Mouse (Mus musculus) midbrain, embryonic 14.5 days (tissue): ENCODE measurements around the gene Pnmal2. TPM values are rescaled to one million over a fixed set of nuclear protein-coding genes. Genes with fewer than 3 reads are reported as not detected.

ENCODE experiments used
- ATAC-seq: fragments of 200-750 bp; cut with Nextera tagmentation; 2 replicates; pipeline ENCODE4 v1.8.0; 2017; ENCODE audit warnings: moderate number of reproducible peaks, moderate library complexity; ENCODE audit not compliant: low FRiP score, low TSS enrichment
- DNase-seq: peaks from one replicate; pipeline ENCODE4 v3.0.0-alpha.2; 2015
- H3K27ac ChIP-seq: fragments of 300-500 bp; sonication (generic); replicated peaks from 2 replicates; pipeline ENCODE4 v1.5.1; 2014; ENCODE audit warnings: mild to moderate bottlenecking, low read depth, low read length, moderate library complexity
- H3K27me3 ChIP-seq: fragments of 300-500 bp; sonication (generic); 2 replicates; pipeline ENCODE4 v1.6.1; 2014; ENCODE audit warnings: low read length, control low read depth, mixed read lengths; ENCODE audit not compliant: control insufficient read depth, insufficient read depth
- H3K36me3 ChIP-seq: fragments of 300-500 bp; sonication (generic); 2 replicates; pipeline ENCODE4 v1.6.1; 2014; ENCODE audit warnings: low read length, control low read depth; ENCODE audit not compliant: control insufficient read depth, insufficient read depth
- H3K4me1 ChIP-seq: fragments of 300-500 bp; sonication (generic); 2 replicates; pipeline ENCODE4 v1.6.1; 2014; ENCODE audit warnings: mild to moderate bottlenecking, antibody characterized with exemption, low read length, control low read depth; ENCODE audit not compliant: control insufficient read depth, insufficient read depth
- H3K4me2 ChIP-seq: fragments of 300-500 bp; sonication (generic); 2 replicates; pipeline ENCODE4 v1.6.1; 2014; ENCODE audit warnings: mild to moderate bottlenecking, low read length, moderate library complexity
- H3K4me3 ChIP-seq: fragments of 300-500 bp; sonication (generic); replicated peaks from 2 replicates; pipeline ENCODE4 v1.5.1; 2014; ENCODE audit warnings: low read depth, low read length
- H3K9ac ChIP-seq: fragments of 300-500 bp; sonication (generic); replicated peaks from 2 replicates; pipeline ENCODE4 v1.6.1; 2014; ENCODE audit warnings: mild to moderate bottlenecking, low read length, moderate library complexity
- H3K9me3 ChIP-seq: fragments of 300-500 bp; sonication (generic); 2 replicates; pipeline ENCODE4 v1.6.1; 2016; ENCODE audit warnings: low read length, control low read depth, mixed read lengths; ENCODE audit not compliant: control insufficient read depth
- WGBS: fragments of 180-500 bp; shearing (Covaris S2); extraction: QIAGEN DNeasy Blood & Tissue Kit; methylation state at CpG from one replicate; pipeline ENCODE4 v1.1.7; 2014; 5-methylcytosine and 5-hydroxymethylcytosine counted together
- polyA plus RNA-seq: library from polyadenylated mRNA; unstranded; fragments of >200 nt; fragmentation: Nextera tagmentation; extraction: Ambion mirVana; gene quantifications from 2 replicates; pipeline ENCODE4 v1.2.1, GENCODE M21; 2014

The Pnmal2 gene
- polyA plus RNA-seq, 1 experiment from 2014 or later, result 116 TPM

GRCm38 (mm10) chr7:16920150-16920579 lies 24.3 kb upstream of the Pnmal2 start:
- Histone ChIP-seq H3K9me3 (no peaks in the 10 kb centered on the region), H3K27ac (peak overlapping the region; percentile 20; the same call in 1 of the 2 replicates), H3K4me1 (peaks cover 32% of the 10 kb centered on the region), H3K4me3 (no peak overlapping the region; the same call in 1 of the 2 replicates), H3K27me3 (no peaks in the 10 kb centered on the region), H3K4me2 (peak overlapping the region; percentile 98), H3K9ac (peak overlapping the region; percentile 40; the same call in 1 of the 2 replicates), H3K36me3 (peaks cover 56% of the 10 kb centered on the region)
- WGBS, result 81% methylated on average over 7 of the region's 7 CpGs
- DNase-seq (no peak), ATAC-seq (no peak)

GRCm38 (mm10) chr7:16920818-16921791 lies 23.4 kb upstream of the Pnmal2 start:
- H3K9ac ChIP-seq, result peak overlapping the region; percentile 98
- H3K27me3 ChIP-seq, result no peaks in the 10 kb centered on the region
- H3K4me1 ChIP-seq, result peaks cover 32% of the 10 kb centered on the region
- ATAC-seq, result no peak
- DNase-seq, result no peak
- H3K27ac ChIP-seq, result peak overlapping the region; percentile 93
- H3K9me3 ChIP-seq, result no peaks in the 10 kb centered on the region
- WGBS, result 32% methylated on average over 21 of the region's 21 CpGs
- H3K4me2 ChIP-seq, result peak overlapping the region; percentile 98
- peaks cover 46% of the 10 kb centered on the region for H3K36me3 ChIP-seq
- H3K4me3 ChIP-seq, result peak overlapping the region; percentile 96

- Histone ChIP-seq H3K4me2 (peak overlapping the region; percentile 98), H3K36me3 (peaks cover 38% of the 10 kb centered on the region), H3K9ac (peak overlapping the region; percentile 98), H3K9me3 (no peaks in the 10 kb centered on the region), H3K27me3 (no peaks in the 10 kb centered on the region), H3K4me1 (peaks cover 32% of the 10 kb centered on the region), H3K27ac (peak overlapping the region; percentile 93), H3K4me3 (peak overlapping the region; percentile 96)
- WGBS, result 34% methylated on average over 6 of the region's 6 CpGs
- ATAC-seq (no peak), DNase-seq (no peak)
Measured at GRCm38 (mm10) chr7:16921881-16922335, 22.6 kb upstream of the Pnmal2 start.

- no peak for ATAC-seq
- peaks cover 32% of the 10 kb centered on the region for H3K36me3 ChIP-seq
- WGBS, result 36% methylated on average over 10 of the region's 10 CpGs
- peak overlapping the region; percentile 98 for H3K9ac ChIP-seq
- H3K4me3 ChIP-seq, result peak overlapping the region; percentile 96
- no peak for DNase-seq
- H3K27me3 ChIP-seq, result no peaks in the 10 kb centered on the region
- peaks cover 32% of the 10 kb centered on the region for H3K4me1 ChIP-seq
- peak overlapping the region; percentile 93 for H3K27ac ChIP-seq
- no peaks in the 10 kb centered on the region for H3K9me3 ChIP-seq
- peak overlapping the region; percentile 98 for H3K4me2 ChIP-seq
Measured at GRCm38 (mm10) chr7:16922360-16922973, 22.0 kb upstream of the Pnmal2 start.

- ATAC-seq, result no peak
Measured at GRCm38 (mm10) chr7:16923283-16924036, 21.0 kb upstream of the Pnmal2 start.

GRCm38 (mm10) chr7:16924037-16924834 lies 20.2 kb upstream of the Pnmal2 start, which contains the start of gene Calm3:
Calm3 (minus strand) TSS chr7:16924114.
- Histone ChIP-seq H3K9ac (peak within 1 kb of the TSS; percentile 98), H3K4me2 (peak within 1 kb of the TSS; percentile 98), H3K4me3 (peak within 1 kb of the TSS; percentile 96), H3K36me3 (peaks cover 15% of the 10 kb centered on the region), H3K4me1 (peaks cover 31% of the 10 kb centered on the region), H3K9me3 (no peaks in the 10 kb centered on the region), H3K27me3 (no peaks in the 10 kb centered on the region), H3K27ac (peak within 1 kb of the TSS; percentile 93)
- ATAC-seq (peak; percentile 91), DNase-seq (peak; percentile 100)
- 3% methylated on average over 62 of the region's 64 CpGs for WGBS

More at GRCm38 (mm10) chr7:16923283-16924036, 21.0 kb upstream of the Pnmal2 start:
- Histone ChIP-seq H3K4me2 (peak overlapping the region; percentile 98), H3K4me3 (peak overlapping the region; percentile 96), H3K27ac (peak overlapping the region; percentile 93), H3K27me3 (no peaks in the 10 kb centered on the region), H3K9ac (peak overlapping the region; percentile 98), H3K9me3 (no peaks in the 10 kb centered on the region), H3K4me1 (peaks cover 32% of the 10 kb centered on the region), H3K36me3 (peaks cover 23% of the 10 kb centered on the region)
- DNase-seq, result no peak
- under 1% methylated on average over 57 of the region's 57 CpGs for WGBS

GRCm38 (mm10) chr7:16928341-16928740 lies 16.1 kb upstream of the Pnmal2 start:
- H3K27ac ChIP-seq, result no peak overlapping the region
- H3K9ac ChIP-seq, result no peak overlapping the region
- no peak overlapping the region for H3K4me3 ChIP-seq
- H3K27me3 ChIP-seq, result no peaks in the 10 kb centered on the region
- ATAC-seq (no peak), DNase-seq (no peak)
- H3K4me2 ChIP-seq, result no peak overlapping the region
- H3K36me3 ChIP-seq, result no peaks in the 10 kb centered on the region
- peaks cover 9% of the 10 kb centered on the region for H3K4me1 ChIP-seq
- WGBS, result 46% methylated on average over 2 of the region's 2 CpGs
- no peaks in the 10 kb centered on the region for H3K9me3 ChIP-seq
